Mouse (Mus musculus): Measurements from ENCODE around the gene Rsph9.

- TF ChIP-seq GATA1 (IDR thresholded peaks at IDR 0.05; ENCODE audit: low read length) (no peak), TAL1 (IDR thresholded peaks at IDR 0.05; ENCODE audit: low read length) (no peak)
These were observed 28.5 kb downstream of the Rsph9 start for GRCm38 (mm10) chr17:46115489-46115888.
